Mouse (Mus musculus): ENCODE results near the gene Cst3. TPM values are rescaled to one million over a fixed set of nuclear protein-coding genes. Genes with fewer than 3 reads are reported as not detected.
A peak's percentile ranks its signal among the peaks of the same experiment; 100 is the strongest.

Gene Cst3
- polyA plus RNA-seq, 1 experiment from 2014 or later, result 321 TPM

DNA sequence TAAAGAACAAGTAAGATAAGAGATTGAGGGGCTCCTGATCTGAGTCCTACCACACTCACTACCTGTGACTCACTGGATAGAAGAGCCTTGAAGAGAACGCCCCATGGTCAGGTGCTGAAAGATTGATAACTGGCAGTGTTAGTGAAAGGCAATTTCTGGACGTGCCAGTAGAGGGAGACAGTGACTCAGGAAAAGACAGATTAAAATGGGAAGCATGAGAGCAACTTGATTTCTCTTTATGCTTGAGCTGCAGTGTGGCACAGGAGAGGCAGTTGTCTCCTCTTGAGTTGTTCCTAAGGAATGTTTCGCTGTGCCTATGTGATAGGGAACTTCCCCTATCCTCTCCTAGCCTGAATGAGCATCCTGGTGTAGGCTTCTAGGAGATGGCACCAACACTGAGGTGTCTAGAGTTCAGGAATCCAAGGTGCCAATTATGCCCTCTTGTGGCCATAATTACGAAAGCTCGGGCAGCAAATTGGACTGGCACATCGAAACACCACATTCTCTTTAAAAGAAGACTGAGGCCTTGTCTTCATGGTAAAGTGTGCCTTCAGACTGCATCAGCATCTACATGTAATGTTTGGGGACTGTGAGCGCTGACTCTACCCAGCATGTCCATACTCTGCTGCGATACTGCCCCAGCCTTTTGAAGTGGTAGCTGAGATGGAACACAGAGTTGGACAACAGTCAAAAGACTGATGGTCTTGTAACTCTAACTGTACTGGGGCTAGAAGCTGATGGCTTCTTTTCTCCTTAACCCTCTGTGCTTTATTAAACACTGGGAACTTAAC, 24.2 kb downstream of the Cst3 start:
- Histone ChIP-seq H3K9ac (no peak overlapping the region), H3K36me3 (no peaks in the 10 kb centered on the region), H3K9me3 (no peaks in the 10 kb centered on the region), H3K4me2 (replicated peaks) (no peak overlapping the region), H3K4me3 (no peak overlapping the region), H3K27ac (no peak overlapping the region), H3K27me3 (no peaks in the 10 kb centered on the region), H3K4me1 (no peaks in the 10 kb centered on the region)
- 38% methylated on average over 8 of the region's 8 CpGs for WGBS
- ATAC-seq (ENCODE audit: insufficient number of reproducible peaks, insufficient read depth, low FRiP score, low TSS enrichment), result 0 out of 2 replicates have a peak, but pooled peaks have one; percentile 15

DNA sequence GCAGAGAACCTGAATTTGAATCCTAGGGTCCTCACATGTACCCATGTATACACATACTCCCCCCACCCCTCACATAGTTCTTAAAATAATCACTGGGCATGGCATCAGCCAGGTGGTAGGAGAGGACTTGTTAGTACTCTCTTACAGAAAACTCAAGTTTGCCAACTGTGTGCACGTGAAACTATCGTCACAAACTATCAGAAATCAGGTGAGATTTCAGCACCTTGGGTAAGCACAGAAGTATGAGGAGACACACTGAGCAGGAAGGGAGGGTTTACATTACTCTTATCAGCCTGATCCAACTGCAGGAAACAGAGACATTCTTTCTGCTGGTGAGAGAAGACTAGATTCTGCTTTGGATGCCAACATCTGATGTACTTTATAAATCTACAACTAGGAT, 36.3 kb downstream of the Cst3 start:
- H3K4me2 ChIP-seq (replicated peaks), result no peak overlapping the region
- H3K27me3 ChIP-seq, result no peaks in the 10 kb centered on the region
- no peak overlapping the region for H3K9ac ChIP-seq
- 83% methylated on average over 2 of the region's 2 CpGs for WGBS
- no peaks in the 10 kb centered on the region for H3K4me1 ChIP-seq
- no peak overlapping the region for H3K4me3 ChIP-seq
- no peaks in the 10 kb centered on the region for H3K36me3 ChIP-seq
- H3K27ac ChIP-seq, result no peak overlapping the region
- no peaks in the 10 kb centered on the region for H3K9me3 ChIP-seq
- ATAC-seq (ENCODE audit: insufficient number of reproducible peaks, insufficient read depth, low FRiP score, low TSS enrichment), result no peak

DNA sequence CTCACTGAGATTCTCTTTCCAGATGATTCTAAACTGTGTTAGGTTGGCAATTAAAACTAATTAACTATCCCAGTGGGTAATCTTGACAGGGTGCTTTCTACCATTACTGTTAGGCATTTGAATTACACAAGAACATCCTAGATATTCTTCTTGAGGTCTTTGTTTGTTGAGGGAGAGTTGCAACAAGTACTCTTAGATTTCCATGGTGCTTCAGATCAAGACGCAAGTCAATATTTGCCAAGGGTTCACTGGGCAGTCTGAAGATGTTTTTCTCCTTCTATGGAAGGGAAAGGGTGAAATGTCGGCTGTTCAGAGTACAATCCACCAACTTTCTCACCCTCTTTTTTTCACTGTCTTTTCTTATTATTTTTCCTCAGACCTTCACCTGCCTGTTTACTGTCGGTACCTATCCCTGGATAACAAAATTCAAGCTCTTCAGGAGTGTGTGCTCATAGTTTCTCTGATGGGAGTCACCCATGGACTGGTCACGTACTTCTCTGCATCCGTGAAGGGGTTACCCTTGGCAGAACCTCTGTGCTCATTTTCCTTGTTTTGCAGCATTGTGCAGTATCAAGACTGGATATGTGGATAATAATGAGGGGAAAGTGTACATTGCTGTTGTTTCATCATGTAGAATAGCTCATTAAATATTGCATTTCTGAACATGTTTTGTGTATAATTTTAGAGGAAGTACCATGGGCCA, 37.3 kb downstream of the Cst3 start:
- Histone ChIP-seq H3K27me3 (no peaks in the 10 kb centered on the region), H3K4me2 (replicated peaks) (no peak overlapping the region), H3K9me3 (no peaks in the 10 kb centered on the region), H3K4me3 (no peak overlapping the region), H3K4me1 (no peaks in the 10 kb centered on the region), H3K9ac (no peak overlapping the region), H3K36me3 (no peaks in the 10 kb centered on the region), H3K27ac (no peak overlapping the region)
- no peak for ATAC-seq (ENCODE audit: insufficient number of reproducible peaks, insufficient read depth, low FRiP score, low TSS enrichment)
- WGBS, result 85% methylated on average over 5 of the region's 5 CpGs

DNA sequence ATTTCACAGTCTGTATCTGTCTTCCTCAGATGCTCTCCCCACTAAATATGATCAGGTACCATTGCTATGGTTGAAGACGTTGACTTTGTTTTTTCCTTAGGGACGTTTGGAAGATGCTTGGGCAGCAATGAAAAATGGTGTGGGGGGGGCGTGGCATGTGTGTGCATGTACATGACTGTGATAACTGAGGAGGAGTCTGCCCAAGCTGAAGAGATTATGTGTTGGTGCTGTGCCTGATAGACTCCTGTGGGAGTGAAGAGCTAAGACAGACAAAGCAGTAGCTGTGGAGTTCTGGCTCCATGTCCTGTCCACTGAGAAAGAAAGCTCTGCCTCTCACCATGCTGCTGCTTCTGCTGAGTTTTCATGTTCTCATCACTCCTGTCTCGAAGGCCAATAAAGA, 40.6 kb downstream of the Cst3 start, which contains the start of gene Cst9:
TSS of gene Cst9 (plus strand) at position 236 of the 400 bp plus-strand sequence.
- H3K4me3 ChIP-seq, result no peak within 1 kb of the TSS
- H3K9me3 ChIP-seq, result no peaks in the 10 kb centered on the region
- H3K27ac ChIP-seq, result no peak within 1 kb of the TSS
- no peaks in the 10 kb centered on the region for H3K36me3 ChIP-seq
- H3K9ac ChIP-seq, result no peak within 1 kb of the TSS
- no peak within 1 kb of the TSS for H3K4me2 ChIP-seq (replicated peaks)
- 69% methylated on average over 4 of the region's 4 CpGs for WGBS
- no peaks in the 10 kb centered on the region for H3K27me3 ChIP-seq
- no peak for ATAC-seq (ENCODE audit: insufficient number of reproducible peaks, insufficient read depth, low FRiP score, low TSS enrichment)
- H3K4me1 ChIP-seq, result no peaks in the 10 kb centered on the region

DNA sequence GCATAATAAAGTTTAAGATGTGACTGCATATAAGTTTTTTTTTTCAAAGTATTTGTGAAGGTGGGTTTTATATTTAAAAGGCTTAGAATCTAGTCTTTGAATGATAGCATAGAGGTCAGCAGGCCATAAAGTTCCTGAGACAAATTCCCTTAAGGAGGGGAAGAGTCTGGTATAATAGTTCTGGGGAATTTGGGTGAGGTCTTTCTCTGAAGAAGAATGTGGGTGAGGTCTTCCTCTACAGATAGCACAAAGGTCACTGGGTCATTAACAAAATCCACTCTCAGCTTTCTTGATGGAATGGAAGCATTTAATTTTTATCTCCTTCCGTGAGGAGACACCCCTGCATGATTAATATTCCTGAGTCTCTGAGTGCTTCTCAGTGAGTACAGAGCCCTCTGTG, 49.5 kb downstream of the Cst3 start:
- ATAC-seq (ENCODE audit: insufficient number of reproducible peaks, insufficient read depth, low FRiP score, low TSS enrichment), result no peak
- Histone ChIP-seq H3K27me3 (no peaks in the 10 kb centered on the region), H3K36me3 (no peaks in the 10 kb centered on the region), H3K4me1 (no peaks in the 10 kb centered on the region), H3K4me3 (no peak overlapping the region), H3K9me3 (no peaks in the 10 kb centered on the region), H3K4me2 (replicated peaks) (no peak overlapping the region), H3K9ac (no peak overlapping the region), H3K27ac (no peak overlapping the region)
- WGBS, result 64% methylated on average over 1 of the region's 1 CpGs

Other genes with a start within 250 kb of the Cst3 start
- gene Nxt1, start 203.1 kb downstream of the Cst3 start, polyA plus RNA-seq (2016; fragmentation: Nextera tagmentation; extraction: Ambion mirVana), result 100 and 103 TPM in 2 replicates
- gene Gzf1, start 194.7 kb downstream of the Cst3 start, polyA plus RNA-seq (2016; fragmentation: Nextera tagmentation; extraction: Ambion mirVana), result 23.1 and 25.1 TPM in 2 replicates
- 7.1 and 7.6 TPM in 2 replicates for gene Napb, start 143.2 kb downstream of the Cst3 start, polyA plus RNA-seq (2016; fragmentation: Nextera tagmentation; extraction: Ambion mirVana)
- not detected in 2 replicates for gene Cstl1, start 125.3 kb downstream of the Cst3 start, polyA plus RNA-seq (2016; fragmentation: Nextera tagmentation; extraction: Ambion mirVana)
- not detected in 2 replicates for gene Cst11, start 104.2 kb downstream of the Cst3 start, polyA plus RNA-seq (2016; fragmentation: Nextera tagmentation; extraction: Ambion mirVana)
- not detected in 2 replicates for gene 8030411F24Rik, start 93.7 kb downstream of the Cst3 start, polyA plus RNA-seq (2016; fragmentation: Nextera tagmentation; extraction: Ambion mirVana)
- gene Cst12, start 86.3 kb downstream of the Cst3 start, polyA plus RNA-seq (2016; fragmentation: Nextera tagmentation; extraction: Ambion mirVana), result not detected in 2 replicates
- not detected in 2 replicates for gene Cst8, start 76.9 kb downstream of the Cst3 start, polyA plus RNA-seq (2016; fragmentation: Nextera tagmentation; extraction: Ambion mirVana)
- gene Cst13, start 55.6 kb downstream of the Cst3 start, polyA plus RNA-seq (2016; fragmentation: Nextera tagmentation; extraction: Ambion mirVana), result not detected in 2 replicates
- gene Cst9, start 40.5 kb downstream of the Cst3 start, polyA plus RNA-seq (2016; fragmentation: Nextera tagmentation; extraction: Ambion mirVana), result not detected in 2 replicates
- not detected in 2 replicates for gene 9230104L09Rik, start 10.7 kb downstream of the Cst3 start, polyA plus RNA-seq (2016; fragmentation: Nextera tagmentation; extraction: Ambion mirVana)
- not detected in 2 replicates for gene Gm1330, start 127.6 kb upstream of the Cst3 start, polyA plus RNA-seq (2016; fragmentation: Nextera tagmentation; extraction: Ambion mirVana)
- not detected in 2 replicates for gene Gm10750, start 141.5 kb upstream of the Cst3 start, polyA plus RNA-seq (2016; fragmentation: Nextera tagmentation; extraction: Ambion mirVana)

Data from embryonic facial prominence, embryonic 12.5 days (tissue).